Mouse (Mus musculus) embryonic fibroblast, embryonic 13.5 days (primary cell): ENCODE results near the gene Galr3.

Experiments used
- CTCF ChIP-seq: IDR thresholded peaks from 2 replicates; pipeline ENCODE4 v1.5.1; 2011; ENCODE audit warnings: mild to moderate bottlenecking, control low read depth, low read length, moderate library complexity, borderline replicate concordance; ENCODE audit not compliant: insufficient read depth
- POLR2A ChIP-seq: IDR thresholded peaks from 2 replicates; pipeline ENCODE4 v1.6.1; 2011; ENCODE audit warnings: low read depth, mild to moderate bottlenecking, control low read depth, low read length, moderate library complexity

- TF ChIP-seq CTCF = no peak
- TF ChIP-seq POLR2A = no peak
Measured at GRCm38 (mm10) chr15:79027291-79028205, 14.1 kb upstream of the Galr3 start.
